Mouse (Mus musculus) erythroblast, embryonic 14.5 days (primary cell): Measurements from ENCODE around the gene Lrrc25. TPM values are rescaled to one million over a fixed set of nuclear protein-coding genes. Genes with fewer than 3 reads are reported as not detected.
"Not testable (repeated sequence)": the region's sequence is repeated elsewhere in the genome, so short reads cannot be mapped to it uniquely, and the experiment has no call there.

Experiments used
- H3K27me3 ChIP-seq: 2 replicates; pipeline ENCODE4 v1.6.1; 2012; ENCODE audit warnings: inconsistent platforms; ENCODE audit not compliant: control insufficient read depth
- H3K36me3 ChIP-seq: 2 replicates; pipeline ENCODE4 v1.6.1; 2012; ENCODE audit warnings: mild to moderate bottlenecking, inconsistent platforms; ENCODE audit not compliant: control insufficient read depth
- H3K4me1 ChIP-seq: 2 replicates; pipeline ENCODE4 v1.6.1; 2012; ENCODE audit warnings: inconsistent platforms; ENCODE audit not compliant: control insufficient read depth
- H3K4me3 ChIP-seq: replicated peaks from 2 replicates; pipeline ENCODE3; 2012; ENCODE audit warnings: moderate library complexity, mild to moderate bottlenecking, inconsistent platforms
- H3K9me3 ChIP-seq: 2 replicates; pipeline ENCODE4 v1.6.1; 2012; ENCODE audit warnings: low read length, inconsistent platforms, mixed read lengths; ENCODE audit not compliant: control insufficient read depth
- GATA1 ChIP-seq: IDR thresholded peaks from 2 replicates; pipeline ENCODE4 v1.6.1; 2012; ENCODE audit warnings: low read length, inconsistent platforms, mixed read lengths
- TAL1 ChIP-seq: IDR thresholded peaks from 3 replicates; pipeline ENCODE4 v1.6.1; 2012; ENCODE audit warnings: low read length, inconsistent platforms, mixed read lengths
- polyA plus RNA-seq: library from polyadenylated mRNA; stranded (reverse); fragments of >175 nt; gene quantifications from 2 replicates; pipeline ENCODE4 v1.2.3, GENCODE M21; 2012

Lrrc25 gene
- 0.12 and 0.40 TPM in 2 replicates for polyA plus RNA-seq

DNA sequence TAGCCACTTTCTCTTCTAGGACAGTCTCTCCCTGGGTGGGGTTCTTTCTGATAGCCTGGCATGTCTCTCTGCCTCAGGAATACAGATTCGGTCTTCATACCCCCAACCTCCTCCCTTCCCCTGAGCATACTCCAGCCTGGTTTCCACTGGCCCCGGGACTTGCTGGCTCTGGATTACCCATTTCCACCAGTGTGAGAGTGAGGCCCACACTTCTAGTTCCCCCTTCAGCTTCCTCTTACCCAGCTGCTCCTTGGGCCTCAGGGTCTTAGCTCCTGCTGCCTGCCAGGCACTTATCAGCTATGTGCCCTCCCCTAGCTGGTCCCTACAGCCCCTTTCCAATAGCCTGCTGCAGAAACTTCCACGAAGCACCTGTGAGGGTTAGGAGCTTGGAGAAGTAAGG, at the start of gene Lrrc25:
TSS of gene Lrrc25 (plus strand) at position 262 of the 400 bp plus-strand sequence.
- Histone ChIP-seq H3K9me3 (no peaks in the 10 kb centered on the region), H3K36me3 (no peaks in the 10 kb centered on the region; the same call in 1 of the 2 replicates), H3K27me3 (no peaks in the 10 kb centered on the region), H3K4me1 (peaks cover 82% of the 10 kb centered on the region), H3K4me3 (no peak within 1 kb of the TSS)
- TF ChIP-seq GATA1 (no peak), TAL1 (no peak)

DNA sequence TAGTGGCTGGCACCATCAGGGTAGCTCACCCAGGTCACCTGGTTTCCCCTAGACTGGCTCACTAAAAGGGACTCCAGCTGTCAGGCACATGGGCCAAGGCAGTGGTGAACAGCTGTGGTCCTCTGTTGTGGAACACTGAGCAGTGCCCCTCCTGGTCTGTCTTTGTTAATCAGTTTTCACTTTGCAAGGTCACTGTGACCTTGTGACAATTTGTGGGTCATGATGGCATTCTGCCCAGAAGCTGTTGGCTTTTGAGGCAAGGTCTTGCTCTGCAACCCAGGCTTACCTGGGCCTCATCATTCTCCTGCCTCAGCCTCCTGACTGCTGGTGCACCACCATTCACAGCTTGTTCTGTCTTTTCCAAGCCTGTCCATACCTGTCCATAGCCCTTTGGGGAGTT, 45.6 kb upstream of the Lrrc25 start:
- TF ChIP-seq TAL1 (no peak), GATA1 (no peak)
- no peaks in the 10 kb centered on the region for H3K9me3 ChIP-seq
- peaks cover 31% of the 10 kb centered on the region for H3K4me1 ChIP-seq
- no peaks in the 10 kb centered on the region for H3K27me3 ChIP-seq
- H3K36me3 ChIP-seq: peaks cover 58% of the 10 kb centered on the region
- no peak overlapping the region for H3K4me3 ChIP-seq

DNA sequence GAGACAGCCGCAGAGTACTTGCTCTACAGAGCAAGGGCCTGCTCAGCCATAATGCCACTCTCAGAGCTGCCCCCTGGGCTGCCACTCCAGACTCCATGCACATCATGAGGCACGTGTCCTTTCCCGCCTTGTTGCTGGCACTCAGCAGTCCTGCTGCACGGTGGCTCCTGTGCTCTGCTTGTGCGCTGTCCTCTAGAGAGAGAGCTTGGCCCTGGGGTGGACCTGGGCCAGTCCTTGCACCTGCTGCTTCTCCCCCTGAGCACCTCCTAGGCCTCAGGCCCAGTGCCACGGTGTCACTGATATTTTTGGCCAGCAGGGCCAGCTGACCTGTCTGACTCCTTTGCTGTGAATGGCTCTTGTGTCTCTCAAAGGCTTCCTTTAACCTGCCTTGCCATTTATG, 45.0 kb upstream of the Lrrc25 start:
- no peaks in the 10 kb centered on the region for H3K27me3 ChIP-seq
- peaks cover 27% of the 10 kb centered on the region for H3K4me1 ChIP-seq
- H3K36me3 ChIP-seq: peaks cover 56% of the 10 kb centered on the region
- no peak for TF ChIP-seq TAL1
- no peak for TF ChIP-seq GATA1
- no peak overlapping the region for H3K4me3 ChIP-seq
- H3K9me3 ChIP-seq: no peaks in the 10 kb centered on the region

DNA sequence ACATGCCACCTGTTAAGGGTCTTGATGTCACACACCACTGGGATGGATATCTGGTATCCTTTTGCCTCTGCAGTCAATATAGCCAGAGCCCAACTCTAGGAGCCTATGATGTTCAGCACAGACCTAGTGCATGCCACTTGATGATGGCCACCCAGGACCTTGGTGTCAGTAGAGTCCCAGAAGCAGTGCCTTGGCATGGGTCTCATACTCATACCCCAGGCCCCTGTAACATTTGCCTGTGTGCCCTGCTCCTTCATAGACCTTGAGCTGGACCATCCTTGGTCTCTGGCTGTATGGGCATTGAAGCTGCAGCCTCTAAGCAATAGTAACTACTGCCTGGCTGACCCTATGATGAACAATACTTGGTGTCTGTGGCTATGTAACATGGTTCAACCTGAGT, 41.7 kb upstream of the Lrrc25 start:
- H3K36me3 ChIP-seq: peaks cover 77% of the 10 kb centered on the region

DNA sequence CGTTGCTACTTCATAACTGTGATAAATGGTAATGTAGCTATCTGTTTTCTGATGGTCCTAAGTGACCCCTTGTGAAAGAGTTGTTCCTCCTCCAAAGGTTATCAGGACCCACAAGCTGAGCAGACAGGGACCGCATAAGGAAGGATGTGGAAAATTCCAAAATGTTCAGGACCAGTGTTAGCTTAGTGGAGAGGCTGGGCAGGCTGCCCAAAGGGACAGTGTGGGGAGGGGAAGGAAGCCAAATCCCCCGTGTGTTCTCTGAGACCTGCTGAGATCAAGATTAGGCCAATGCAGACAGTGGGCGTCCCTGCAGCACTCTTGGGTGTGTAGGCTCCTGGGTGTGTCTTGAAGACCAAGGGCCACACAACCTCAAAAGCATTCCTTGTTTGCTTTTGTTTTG, 41.0 kb upstream of the Lrrc25 start:
- TF ChIP-seq TAL1: no peak
- TF ChIP-seq GATA1: no peak
- Histone ChIP-seq H3K27me3 (no peaks in the 10 kb centered on the region), H3K9me3 (no peaks in the 10 kb centered on the region), H3K36me3 (peaks cover 74% of the 10 kb centered on the region), H3K4me1 (peaks cover 26% of the 10 kb centered on the region), H3K4me3 (no peak overlapping the region)

More for the DNA sequence above, 41.7 kb upstream of the Lrrc25 start:
- Histone ChIP-seq H3K27me3 (no peaks in the 10 kb centered on the region), H3K4me3 (no peak overlapping the region), H3K4me1 (peaks cover 27% of the 10 kb centered on the region), H3K9me3 (no peaks in the 10 kb centered on the region)
- TF ChIP-seq TAL1: no peak
- no peak for TF ChIP-seq GATA1

DNA sequence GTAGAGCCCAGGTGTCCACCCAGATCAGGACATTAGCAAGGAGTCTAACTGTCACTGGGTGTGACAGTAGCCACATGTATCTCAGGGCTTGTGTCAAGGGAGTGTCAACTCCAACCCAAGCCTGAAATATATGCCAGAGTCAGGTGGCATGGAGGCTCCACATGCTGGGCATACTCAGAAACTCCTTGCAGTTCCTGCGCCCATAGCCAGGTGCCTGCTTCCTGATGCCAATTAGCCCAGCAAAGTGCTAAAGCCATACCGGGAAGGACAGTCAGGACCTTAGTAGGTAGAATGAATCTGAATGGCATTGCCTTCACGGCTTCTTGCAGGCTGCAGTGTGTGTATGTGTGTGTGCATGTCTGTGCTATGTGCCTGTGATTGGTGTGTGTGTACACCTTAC, 38.7 kb upstream of the Lrrc25 start:
- Histone ChIP-seq H3K36me3 (peaks cover 80% of the 10 kb centered on the region), H3K4me1 (peaks cover 13% of the 10 kb centered on the region), H3K4me3 (no peak overlapping the region), H3K27me3 (no peaks in the 10 kb centered on the region), H3K9me3 (no peaks in the 10 kb centered on the region)
- no peak for TF ChIP-seq GATA1
- no peak for TF ChIP-seq TAL1

DNA sequence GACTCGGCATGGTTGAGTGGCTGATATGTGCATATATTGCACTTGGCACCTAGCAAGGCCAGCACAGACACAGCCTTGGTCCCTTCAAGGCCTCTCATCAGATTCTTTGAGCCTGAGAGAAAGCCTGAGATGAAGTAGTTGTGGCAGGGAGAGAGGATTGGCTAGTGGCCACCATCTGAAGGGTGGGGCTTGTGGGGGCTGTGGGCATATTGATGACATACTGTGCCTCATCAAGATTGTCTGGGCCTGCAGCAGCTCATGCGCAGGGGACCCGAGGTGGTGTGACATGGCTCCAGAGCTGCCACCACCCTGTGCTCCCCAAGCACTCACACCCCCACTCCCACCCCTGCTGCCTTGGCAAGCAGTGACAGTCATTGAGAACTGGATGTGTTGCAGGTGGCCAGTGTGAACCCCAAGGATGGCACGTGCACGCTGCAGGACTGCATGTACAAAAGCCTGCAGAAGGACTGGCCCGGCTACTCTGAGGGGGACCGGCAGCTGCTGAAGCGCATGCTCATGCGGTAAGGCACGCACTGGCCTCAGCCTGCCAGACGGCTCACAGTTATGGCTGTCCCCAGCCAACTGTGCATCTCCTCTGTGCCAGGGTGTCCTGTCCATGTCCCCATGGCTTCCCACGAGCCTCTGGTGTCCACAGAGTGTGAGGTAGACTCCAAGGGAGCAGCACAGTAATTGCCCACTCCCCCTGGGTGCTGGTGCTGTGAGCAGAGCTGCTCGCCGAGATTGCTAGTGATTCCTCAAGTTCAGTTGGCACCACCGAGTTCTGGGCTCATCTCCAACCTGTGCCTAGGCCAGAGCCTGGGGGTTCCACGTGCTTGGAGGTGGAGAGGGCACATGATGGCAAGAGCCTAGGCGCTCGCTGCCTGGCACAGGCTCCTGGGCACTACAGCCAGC, 32.2 kb upstream of the Lrrc25 start:
- no peak; the same call in 2 of the 3 replicates for TF ChIP-seq TAL1
- TF ChIP-seq GATA1: no peak
- no peaks in the 10 kb centered on the region for H3K9me3 ChIP-seq
- H3K36me3 ChIP-seq: peaks cover 91% of the 10 kb centered on the region
- no peaks in the 10 kb centered on the region for H3K4me1 ChIP-seq
- H3K4me3 ChIP-seq: no peak overlapping the region
- H3K27me3 ChIP-seq: no peaks in the 10 kb centered on the region

DNA sequence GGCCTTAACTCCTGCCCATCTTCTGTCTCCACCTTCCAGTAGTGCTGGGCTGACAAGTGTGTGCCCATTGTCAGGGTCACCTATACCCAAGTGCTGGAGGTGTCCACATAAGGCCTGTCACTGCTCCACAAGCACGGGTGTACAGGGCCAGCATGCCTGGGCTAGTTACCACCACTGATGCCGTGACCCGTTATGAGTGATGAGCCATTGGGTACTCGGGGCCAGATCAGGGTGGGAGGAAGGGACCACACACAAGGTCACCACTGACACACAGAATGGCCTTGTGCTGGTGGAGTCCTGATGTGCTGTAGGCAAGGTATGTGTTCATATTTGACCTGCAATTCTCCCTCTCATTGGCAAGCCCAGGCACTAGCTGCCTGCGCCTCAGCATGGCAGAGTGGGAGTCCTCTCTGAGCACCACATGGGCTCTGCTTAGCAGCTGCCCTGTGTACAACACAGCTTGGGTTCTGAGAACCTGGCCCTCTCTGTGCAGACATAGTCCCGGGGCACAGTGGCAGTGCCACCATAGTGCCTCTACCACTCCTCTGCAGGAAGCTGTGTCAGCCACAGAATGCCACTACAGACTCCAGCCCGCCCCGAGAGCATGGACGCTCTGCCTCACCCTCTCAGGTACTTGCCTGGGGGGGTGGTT, 31.2 kb upstream of the Lrrc25 start:
- peaks cover 93% of the 10 kb centered on the region for H3K36me3 ChIP-seq
- no peaks in the 10 kb centered on the region; the same call in 1 of the 2 replicates for H3K4me1 ChIP-seq
- H3K4me3 ChIP-seq: no peak overlapping the region
- TF ChIP-seq GATA1 (no peak), TAL1 (no peak)
- H3K27me3 ChIP-seq: no peaks in the 10 kb centered on the region
- H3K9me3 ChIP-seq: no peaks in the 10 kb centered on the region

DNA sequence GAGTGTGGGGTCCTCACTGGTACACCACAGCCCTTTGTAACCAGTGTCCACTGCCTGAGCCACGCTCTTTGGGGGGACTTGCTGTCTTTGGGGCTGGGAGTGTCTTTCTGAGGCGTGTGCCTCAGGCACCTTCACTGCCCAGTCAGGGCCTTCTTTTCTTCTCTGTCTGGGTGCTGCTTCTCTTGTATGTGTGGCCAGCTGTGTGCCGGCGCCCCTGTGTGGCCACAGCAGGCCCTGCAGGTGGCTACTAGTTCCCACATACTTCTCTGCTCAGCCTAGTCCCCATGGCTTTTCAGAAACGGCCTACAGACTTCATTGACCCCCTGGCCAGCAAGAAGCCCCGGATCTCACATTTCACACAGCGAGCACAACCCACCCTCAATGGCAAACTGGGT, 30.7 kb upstream of the Lrrc25 start:
- no peak overlapping the region for H3K4me3 ChIP-seq
- no peaks in the 10 kb centered on the region for H3K27me3 ChIP-seq
- H3K36me3 ChIP-seq: peaks cover 92% of the 10 kb centered on the region
- TF ChIP-seq GATA1: no peak
- TF ChIP-seq TAL1: no peak
- H3K9me3 ChIP-seq: no peaks in the 10 kb centered on the region
- no peaks in the 10 kb centered on the region; the same call in none of the 2 replicates for H3K4me1 ChIP-seq

DNA sequence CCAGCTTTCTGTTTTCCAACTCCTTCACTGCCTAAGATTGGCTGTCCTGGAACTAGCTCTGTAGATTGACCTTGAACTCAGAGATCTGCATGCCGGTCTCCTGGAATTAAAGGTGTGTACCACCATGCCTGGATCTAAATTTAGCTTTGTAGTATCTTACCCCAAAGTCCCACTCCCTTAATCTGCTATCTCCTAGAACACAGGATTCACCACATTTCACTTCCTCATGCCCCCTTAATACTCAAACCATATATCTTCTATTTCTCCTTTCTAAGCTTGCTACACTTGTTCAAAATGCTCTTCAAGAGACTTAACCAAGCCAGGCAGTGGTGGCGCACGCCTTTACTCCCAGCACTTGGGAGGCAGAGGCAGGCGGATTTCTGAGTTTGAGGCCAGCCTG, 28.0 kb upstream of the Lrrc25 start:
- H3K4me1 ChIP-seq, H3K27me3 ChIP-seq, H3K4me3 ChIP-seq, H3K9me3 ChIP-seq: not testable (repeated sequence)
- H3K36me3 ChIP-seq: peaks cover 90% of the 10 kb centered on the region
